Mouse (Mus musculus) kidney, adult 2 months (tissue): ENCODE data around the gene Xpr1.

Experiments used
- CTCF ChIP-seq: fragments of 200-500 bp; conservative IDR thresholded peaks from 2 replicates; pipeline ENCODE4 v1.5.1; 2011; ENCODE audit warnings: low read depth, mild to moderate bottlenecking, control low read depth, low read length, moderate library complexity, mixed read lengths; ENCODE audit not compliant: insufficient read depth, insufficient read length
- POLR2A ChIP-seq: fragments of 200-500 bp; IDR thresholded peaks from one replicate; pipeline ENCODE4 v1.6.1; 2011; ENCODE audit warnings: low read depth, low read length, control low read depth

DNA sequence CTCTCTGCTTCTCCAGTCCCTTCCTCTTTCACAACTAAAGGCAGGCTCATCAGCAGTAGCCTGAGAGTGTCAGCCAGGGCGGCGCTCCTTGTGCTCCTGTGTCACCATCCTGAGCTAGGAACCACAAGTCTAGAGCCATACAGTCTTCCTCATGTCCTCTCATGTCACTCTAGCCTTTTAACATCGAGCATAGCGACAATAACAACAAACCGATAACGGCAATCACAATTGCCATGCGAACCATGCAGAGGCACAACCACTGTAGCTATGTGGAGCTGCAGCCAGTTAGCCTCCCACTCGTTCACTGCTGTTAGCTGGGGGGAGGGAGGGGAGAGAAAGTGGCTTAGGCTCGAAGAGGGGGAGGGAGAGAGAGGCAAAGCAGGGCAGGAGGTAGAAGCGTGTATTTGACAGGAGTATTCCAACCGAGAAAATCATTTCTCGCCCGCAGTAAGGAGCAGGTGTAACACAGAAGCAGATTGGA lies 25.3 kb upstream of the Xpr1 start:
- TF ChIP-seq CTCF (no peak), POLR2A (no peak)
